Mouse (Mus musculus): ENCODE data around the gene Hhipl1. TPM values are rescaled to one million over a fixed set of nuclear protein-coding genes. Genes with fewer than 3 reads are reported as not detected.

Hhipl1 gene
- polyA plus RNA-seq, 1 experiment from 2014 or later, result 0.84 TPM

GRCm38 (mm10) chr12:108367909-108368308 lies 61.8 kb downstream of the Hhipl1 start:
- Histone ChIP-seq H3K4me2 (ENCODE audit: low read length) (no peak overlapping the region), H3K4me1 (ENCODE audit: control insufficient read depth in 2 of 2, insufficient read depth in 2 of 2, low read length in 2 of 2) (peaks cover 26 to 53% of the 10 kb centered on the region in 2 experiments), H3K36me3 (ENCODE audit: control insufficient read depth, insufficient read depth, low read length) (no peaks in the 10 kb centered on the region), H3K9me3 (ENCODE audit: control insufficient read depth, low read length) (no peaks in the 10 kb centered on the region), H3K9ac (ENCODE audit: low read length) (no peak overlapping the region), H3K27ac (replicated peaks in 1 of 2; ENCODE audit: control insufficient read depth in 1 of 2, insufficient read depth in 1 of 2, low read depth in 2 of 2, low read length in 2 of 2) (no peak overlapping the region), H3K27me3 (ENCODE audit: control insufficient read depth, insufficient read depth, low read length) (no peaks in the 10 kb centered on the region), H3K4me3 (ENCODE audit: control insufficient read depth in 1 of 2, insufficient read depth in 1 of 2, low read depth in 1 of 2, low read length in 2 of 2) (no peak overlapping the region)
- ATAC-seq (ENCODE audit: insufficient number of reproducible peaks, insufficient read depth, low FRiP score, low read depth), result no peak
- 71% methylated on average over 2 of the region's 2 CpGs for WGBS

DNA sequence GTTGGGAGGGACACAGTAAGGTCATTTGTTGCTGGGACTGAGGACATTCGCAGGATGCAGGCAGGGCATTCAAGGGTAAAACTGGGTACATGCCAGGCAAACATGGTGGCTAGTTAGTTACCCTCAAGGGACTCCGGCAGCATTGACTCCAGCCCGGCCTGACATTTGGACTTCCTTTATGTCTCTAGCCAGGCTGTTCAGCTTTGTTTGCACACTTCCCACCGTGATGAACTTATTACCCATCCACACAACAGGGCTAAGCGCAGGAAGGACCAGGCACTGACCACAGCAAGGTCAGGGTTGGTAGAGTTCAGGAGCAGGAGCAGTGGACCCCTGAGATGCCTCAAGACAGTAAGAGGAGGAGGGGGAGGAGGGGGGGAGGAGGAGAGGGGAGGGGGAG lies 62.9 kb downstream of the Hhipl1 start:
- Histone ChIP-seq H3K27ac (replicated peaks in 1 of 2; ENCODE audit: control insufficient read depth in 1 of 2, insufficient read depth in 1 of 2, low read depth in 2 of 2, low read length in 2 of 2) (no peak overlapping the region), H3K4me2 (ENCODE audit: low read length) (no peak overlapping the region), H3K36me3 (ENCODE audit: control insufficient read depth, insufficient read depth, low read length) (no peaks in the 10 kb centered on the region), H3K9ac (ENCODE audit: low read length) (no peak overlapping the region), H3K4me1 (ENCODE audit: control insufficient read depth in 2 of 2, insufficient read depth in 2 of 2, low read length in 2 of 2) (peaks cover 34 to 63% of the 10 kb centered on the region in 2 experiments), H3K9me3 (ENCODE audit: control insufficient read depth, low read length) (no peaks in the 10 kb centered on the region), H3K27me3 (ENCODE audit: control insufficient read depth, insufficient read depth, low read length) (no peaks in the 10 kb centered on the region), H3K4me3 (ENCODE audit: control insufficient read depth in 1 of 2, insufficient read depth in 1 of 2, low read depth in 1 of 2, low read length in 2 of 2) (no peak overlapping the region)
- WGBS, result 75% methylated on average over 5 of the region's 5 CpGs
- ATAC-seq (ENCODE audit: insufficient number of reproducible peaks, insufficient read depth, low FRiP score, low read depth), result no peak

DNA sequence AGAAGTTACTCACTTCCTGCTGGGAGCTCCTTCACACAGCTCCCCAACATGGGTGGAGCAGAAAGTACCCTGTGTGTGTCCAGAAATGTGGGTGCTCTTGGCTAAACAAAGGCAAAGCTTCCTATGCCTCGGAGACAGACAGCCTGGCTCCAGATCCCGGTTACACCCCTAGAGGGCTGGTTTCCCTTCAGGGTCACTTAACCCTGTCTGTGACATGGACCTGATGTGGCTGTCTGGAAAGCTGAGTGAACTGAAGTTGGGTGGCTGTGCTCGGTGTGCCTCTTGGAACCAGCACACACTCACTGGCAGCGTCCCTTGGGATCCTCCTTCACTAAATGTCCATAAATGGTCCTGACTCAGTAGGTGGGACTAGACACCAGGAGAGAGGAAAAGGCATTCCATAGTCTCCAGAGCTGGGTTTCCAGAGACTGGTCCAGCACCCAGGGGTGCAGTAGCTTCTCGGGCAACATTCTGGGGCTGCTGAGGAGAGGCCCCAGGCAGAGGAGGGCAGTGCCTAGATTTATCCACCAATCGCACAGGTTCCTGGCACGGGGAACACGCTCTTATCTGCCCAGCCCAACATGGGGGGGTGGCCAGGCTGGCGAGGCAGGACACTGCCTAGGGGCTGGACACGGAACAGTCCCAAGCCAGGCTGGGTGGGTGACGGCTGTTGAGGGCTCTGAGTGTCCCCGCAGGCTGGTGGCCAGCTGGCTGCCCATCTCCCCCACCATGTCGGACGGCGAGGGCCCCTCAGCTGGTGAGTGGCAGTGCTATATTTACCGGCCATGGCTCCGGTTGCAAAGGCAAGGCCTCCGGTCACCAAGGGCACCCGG lies 64.7 kb downstream of the Hhipl1 start, which contains the start of gene Eml1:
Gene Eml1, plus strand, starts transcription at position 362 of the 833 bp plus-strand sequence.
- Histone ChIP-seq H3K9me3 (ENCODE audit: control insufficient read depth, low read length) (no peaks in the 10 kb centered on the region), H3K4me1 (ENCODE audit: control insufficient read depth in 2 of 2, insufficient read depth in 2 of 2, low read length in 2 of 2) (peaks cover 40 to 59% of the 10 kb centered on the region in 2 experiments), H3K9ac (ENCODE audit: low read length) (peak within 1 kb of the TSS; percentile 71), H3K36me3 (ENCODE audit: control insufficient read depth, insufficient read depth, low read length) (no peaks in the 10 kb centered on the region), H3K4me3 (ENCODE audit: control insufficient read depth in 1 of 2, insufficient read depth in 1 of 2, low read depth in 1 of 2, low read length in 2 of 2) (peak within 1 kb of the TSS; percentile 34 to 42), H3K27ac (replicated peaks in 1 of 2; ENCODE audit: control insufficient read depth in 1 of 2, insufficient read depth in 1 of 2, low read depth in 2 of 2, low read length in 2 of 2) (peak within 1 kb of the TSS; percentile 83 to 94), H3K4me2 (ENCODE audit: low read length) (peak within 1 kb of the TSS; percentile 67), H3K27me3 (ENCODE audit: control insufficient read depth, insufficient read depth, low read length) (no peaks in the 10 kb centered on the region)
- 12% methylated on average over 19 of the region's 19 CpGs for WGBS
- ATAC-seq (ENCODE audit: insufficient number of reproducible peaks, insufficient read depth, low FRiP score, low read depth), result peak; percentile 73

- Histone ChIP-seq H3K9ac (ENCODE audit: low read length) (peak overlapping the region; percentile 71), H3K36me3 (ENCODE audit: control insufficient read depth, insufficient read depth, low read length) (no peaks in the 10 kb centered on the region), H3K4me3 (ENCODE audit: control insufficient read depth in 1 of 2, insufficient read depth in 1 of 2, low read depth in 1 of 2, low read length in 2 of 2) (peak overlapping the region; percentile 34 to 42), H3K27me3 (ENCODE audit: control insufficient read depth, insufficient read depth, low read length) (no peaks in the 10 kb centered on the region), H3K4me1 (ENCODE audit: control insufficient read depth in 2 of 2, insufficient read depth in 2 of 2, low read length in 2 of 2) (peaks cover 38 to 59% of the 10 kb centered on the region in 2 experiments), H3K9me3 (ENCODE audit: control insufficient read depth, low read length) (no peaks in the 10 kb centered on the region), H3K4me2 (ENCODE audit: low read length) (peak overlapping the region; percentile 67), H3K27ac (replicated peaks in 1 of 2; ENCODE audit: control insufficient read depth in 1 of 2, insufficient read depth in 1 of 2, low read depth in 2 of 2, low read length in 2 of 2) (peak overlapping the region; percentile 83 to 94)
- no peak for ATAC-seq (ENCODE audit: insufficient number of reproducible peaks, insufficient read depth, low FRiP score, low read depth)
- WGBS, result 48% methylated on average over 6 of the region's 6 CpGs
Observed at GRCm38 (mm10) chr12:108371429-108371765, 65.3 kb downstream of the Hhipl1 start.

DNA sequence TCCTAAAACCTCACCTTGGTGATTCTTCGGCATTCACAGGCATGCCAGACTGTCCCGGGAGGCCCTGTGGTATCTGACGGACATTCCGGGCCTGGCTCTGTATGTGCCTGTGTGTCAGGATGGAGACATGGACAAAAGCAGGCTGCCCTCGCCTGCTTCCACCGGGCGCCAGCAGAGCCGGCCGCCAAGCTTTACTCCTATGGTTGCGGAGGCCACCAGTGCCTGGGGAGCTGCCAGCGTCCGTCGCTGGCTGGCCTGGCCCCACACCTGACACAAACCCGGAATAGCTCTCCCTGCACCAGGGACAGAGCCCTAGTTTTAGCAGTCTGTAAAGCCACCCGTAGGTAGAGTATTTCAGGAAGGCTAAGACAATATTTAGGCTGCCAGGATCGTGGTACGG lies 66.2 kb downstream of the Hhipl1 start:
- Histone ChIP-seq H3K27me3 (ENCODE audit: control insufficient read depth, insufficient read depth, low read length) (no peaks in the 10 kb centered on the region), H3K9me3 (ENCODE audit: control insufficient read depth, low read length) (no peaks in the 10 kb centered on the region), H3K36me3 (ENCODE audit: control insufficient read depth, insufficient read depth, low read length) (no peaks in the 10 kb centered on the region), H3K4me2 (ENCODE audit: low read length) (peak overlapping the region; percentile 67), H3K27ac (replicated peaks in 1 of 2; ENCODE audit: control insufficient read depth in 1 of 2, insufficient read depth in 1 of 2, low read depth in 2 of 2, low read length in 2 of 2) (peak overlapping the region; percentile 83 to 94), H3K9ac (ENCODE audit: low read length) (peak overlapping the region; percentile 71), H3K4me1 (ENCODE audit: control insufficient read depth in 2 of 2, insufficient read depth in 2 of 2, low read length in 2 of 2) (peaks cover 38 to 59% of the 10 kb centered on the region in 2 experiments), H3K4me3 (ENCODE audit: control insufficient read depth in 1 of 2, insufficient read depth in 1 of 2, low read depth in 1 of 2, low read length in 2 of 2) (peak overlapping the region; percentile 9 to 42; a peak in 3 of 4 replicates)
- 38% methylated on average over 17 of the region's 17 CpGs for WGBS
- ATAC-seq (ENCODE audit: insufficient number of reproducible peaks, insufficient read depth, low FRiP score, low read depth), result no peak

DNA sequence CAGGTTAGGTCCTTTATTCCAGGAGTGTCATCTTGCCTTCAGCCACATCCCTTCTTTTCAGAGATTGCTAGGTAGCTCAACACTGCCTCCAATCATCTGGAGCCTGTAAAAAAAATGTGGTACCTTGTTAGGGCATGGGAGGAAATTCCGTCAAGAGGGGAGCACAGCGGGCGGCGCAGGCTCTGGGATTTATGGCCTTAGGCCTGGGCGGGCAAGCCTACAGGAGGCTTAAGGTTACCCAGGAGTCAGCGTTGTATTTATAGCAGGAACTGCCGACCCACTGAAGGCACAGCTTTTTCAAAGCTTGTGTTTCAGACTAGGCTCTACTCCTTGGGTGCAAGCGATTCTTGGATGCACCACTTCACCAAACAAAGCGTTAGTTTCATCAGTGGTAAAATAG lies 67.5 kb downstream of the Hhipl1 start:
- H3K9me3 ChIP-seq (ENCODE audit: control insufficient read depth, low read length), result no peaks in the 10 kb centered on the region
- peaks cover 38 to 56% of the 10 kb centered on the region in 2 experiments for H3K4me1 ChIP-seq (ENCODE audit: control insufficient read depth in 2 of 2, insufficient read depth in 2 of 2, low read length in 2 of 2)
- no peaks in the 10 kb centered on the region for H3K36me3 ChIP-seq (ENCODE audit: control insufficient read depth, insufficient read depth, low read length)
- peak overlapping the region; percentile 5 to 94; a peak in 3 of 4 replicates for H3K27ac ChIP-seq (replicated peaks in 1 of 2; ENCODE audit: control insufficient read depth in 1 of 2, insufficient read depth in 1 of 2, low read depth in 2 of 2, low read length in 2 of 2)
- no peaks in the 10 kb centered on the region for H3K27me3 ChIP-seq (ENCODE audit: control insufficient read depth, insufficient read depth, low read length)
- no peak for ATAC-seq (ENCODE audit: insufficient number of reproducible peaks, insufficient read depth, low FRiP score, low read depth)
- 67% methylated on average over 9 of the region's 9 CpGs for WGBS
- H3K4me2 ChIP-seq (ENCODE audit: low read length), result no peak overlapping the region
- no peak overlapping the region for H3K4me3 ChIP-seq (ENCODE audit: control insufficient read depth in 1 of 2, insufficient read depth in 1 of 2, low read depth in 1 of 2, low read length in 2 of 2)
- H3K9ac ChIP-seq (ENCODE audit: low read length), result peak overlapping the region; percentile 22; the same call in 1 of the 2 replicates

DNA sequence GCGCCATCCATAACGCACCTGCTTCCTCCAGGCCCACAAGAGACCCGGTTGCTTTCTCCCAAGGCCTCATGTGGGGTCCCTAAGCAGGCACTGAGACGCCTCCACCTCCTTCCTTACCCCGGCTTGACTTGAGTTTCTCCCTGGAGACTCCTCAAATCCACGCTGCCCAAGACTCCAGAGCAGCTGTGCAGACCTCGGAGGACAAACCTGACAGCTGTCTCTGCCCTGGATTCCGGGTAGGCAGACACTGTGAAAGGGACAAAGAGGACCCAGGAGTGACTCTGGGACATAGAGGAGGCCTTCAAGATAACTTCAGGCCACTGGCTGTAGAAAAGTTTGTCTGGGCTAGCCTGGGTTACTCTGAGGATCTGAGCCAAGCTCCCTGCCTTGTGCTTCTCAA lies 68.6 kb downstream of the Hhipl1 start:
- 81% methylated on average over 8 of the region's 8 CpGs for WGBS
- Histone ChIP-seq H3K36me3 (ENCODE audit: control insufficient read depth, insufficient read depth, low read length) (no peaks in the 10 kb centered on the region), H3K4me3 (ENCODE audit: control insufficient read depth in 1 of 2, insufficient read depth in 1 of 2, low read depth in 1 of 2, low read length in 2 of 2) (no peak overlapping the region), H3K9ac (ENCODE audit: low read length) (peak overlapping the region; percentile 22; the same call in 1 of the 2 replicates), H3K27ac (replicated peaks in 1 of 2; ENCODE audit: control insufficient read depth in 1 of 2, insufficient read depth in 1 of 2, low read depth in 2 of 2, low read length in 2 of 2) (no peak overlapping the region), H3K4me2 (ENCODE audit: low read length) (no peak overlapping the region), H3K27me3 (ENCODE audit: control insufficient read depth, insufficient read depth, low read length) (no peaks in the 10 kb centered on the region), H3K4me1 (ENCODE audit: control insufficient read depth in 2 of 2, insufficient read depth in 2 of 2, low read length in 2 of 2) (peaks cover 38 to 56% of the 10 kb centered on the region in 2 experiments), H3K9me3 (ENCODE audit: control insufficient read depth, low read length) (no peaks in the 10 kb centered on the region)
- no peak for ATAC-seq (ENCODE audit: insufficient number of reproducible peaks, insufficient read depth, low FRiP score, low read depth)
